Mouse (Mus musculus): ENCODE results near the gene Sf3b1. TPM values are rescaled to one million over a fixed set of nuclear protein-coding genes. Genes with fewer than 3 reads are reported as not detected.
A peak's percentile ranks its signal among the peaks of the same experiment; 100 is the strongest.

Sf3b1 gene
- polyA plus RNA-seq, 1 experiment from 2014 or later: 257 TPM

- Histone ChIP-seq H3K27me3 (replicated peaks; ENCODE audit: control insufficient read depth, insufficient read depth, low read length) (no peaks in the 10 kb centered on the region), H3K4me3 (ENCODE audit: low read length) (peak overlapping the region; percentile 78), H3K4me2 (ENCODE audit: low read depth, low read length) (peak overlapping the region; percentile 60), H3K9me3 (ENCODE audit: control insufficient read depth, low read length) (no peaks in the 10 kb centered on the region), H3K4me1 (ENCODE audit: control insufficient read depth, insufficient read depth, low read length) (peaks cover 10% of the 10 kb centered on the region; the same call in 1 of the 2 replicates), H3K27ac (ENCODE audit: low read length) (no peak overlapping the region), H3K9ac (ENCODE audit: low read depth, low read length) (peak overlapping the region; percentile 74; the same call in 1 of the 2 replicates), H3K36me3 (ENCODE audit: control insufficient read depth, insufficient read depth, low read length) (no peaks in the 10 kb centered on the region)
- 64% methylated on average over 4 of the region's 4 CpGs for WGBS
- no peak for ATAC-seq
These were observed 26.3 kb upstream of the Sf3b1 start for GRCm38 (mm10) chr1:55053596-55053995.

GRCm38 (mm10) chr1:55053005-55053404, 25.7 kb upstream of the Sf3b1 start:
- Histone ChIP-seq H3K9me3 (ENCODE audit: control insufficient read depth, low read length) (no peaks in the 10 kb centered on the region), H3K4me1 (ENCODE audit: control insufficient read depth, insufficient read depth, low read length) (peaks cover 10% of the 10 kb centered on the region; the same call in 1 of the 2 replicates), H3K36me3 (ENCODE audit: control insufficient read depth, insufficient read depth, low read length) (no peaks in the 10 kb centered on the region), H3K4me3 (ENCODE audit: low read length) (peak overlapping the region; percentile 78), H3K27ac (ENCODE audit: low read length) (peak overlapping the region; percentile 84), H3K4me2 (ENCODE audit: low read depth, low read length) (peak overlapping the region; percentile 60), H3K27me3 (replicated peaks; ENCODE audit: control insufficient read depth, insufficient read depth, low read length) (no peaks in the 10 kb centered on the region), H3K9ac (ENCODE audit: low read depth, low read length) (peak overlapping the region; percentile 74)
- peak; percentile 83 for ATAC-seq
- WGBS: under 1% methylated on average over 42 of the region's 42 CpGs

- under 1% methylated on average over 46 of the region's 46 CpGs for WGBS
- ATAC-seq: peak; percentile 100
- Histone ChIP-seq H3K36me3 (ENCODE audit: control insufficient read depth, insufficient read depth, low read length) (no peaks in the 10 kb centered on the region), H3K9ac (ENCODE audit: low read depth, low read length) (peak within 1 kb of the TSS; percentile 74), H3K4me1 (ENCODE audit: control insufficient read depth, insufficient read depth, low read length) (peaks cover 10% of the 10 kb centered on the region; the same call in 1 of the 2 replicates), H3K9me3 (ENCODE audit: control insufficient read depth, low read length) (no peaks in the 10 kb centered on the region), H3K27me3 (replicated peaks; ENCODE audit: control insufficient read depth, insufficient read depth, low read length) (no peaks in the 10 kb centered on the region), H3K4me2 (ENCODE audit: low read depth, low read length) (peak within 1 kb of the TSS; percentile 83), H3K27ac (ENCODE audit: low read length) (peak within 1 kb of the TSS; percentile 84), H3K4me3 (ENCODE audit: low read length) (peak within 1 kb of the TSS; percentile 78)
These were observed 25.2 kb upstream of the Sf3b1 start, which contains the start of gene Coq10b for GRCm38 (mm10) chr1:55052355-55052953. Gene Coq10b (plus strand): TSS chr1:55052770.

GRCm38 (mm10) chr1:55051671-55052070, 24.4 kb upstream of the Sf3b1 start:
- H3K4me2 ChIP-seq (ENCODE audit: low read depth, low read length): peak overlapping the region; percentile 83; the same call in 1 of the 2 replicates
- peaks cover 10% of the 10 kb centered on the region; the same call in 1 of the 2 replicates for H3K4me1 ChIP-seq (ENCODE audit: control insufficient read depth, insufficient read depth, low read length)
- H3K27ac ChIP-seq (ENCODE audit: low read length): no peak overlapping the region
- H3K9me3 ChIP-seq (ENCODE audit: control insufficient read depth, low read length): no peaks in the 10 kb centered on the region
- 65% methylated on average over 3 of the region's 3 CpGs for WGBS
- H3K9ac ChIP-seq (ENCODE audit: low read depth, low read length): no peak overlapping the region
- no peak overlapping the region for H3K4me3 ChIP-seq (ENCODE audit: low read length)
- H3K36me3 ChIP-seq (ENCODE audit: control insufficient read depth, insufficient read depth, low read length): no peaks in the 10 kb centered on the region
- no peaks in the 10 kb centered on the region for H3K27me3 ChIP-seq (replicated peaks; ENCODE audit: control insufficient read depth, insufficient read depth, low read length)
- ATAC-seq: no peak

GRCm38 (mm10) chr1:55048841-55049587, 21.7 kb upstream of the Sf3b1 start:
- WGBS: 68% methylated on average over 4 of the region's 4 CpGs

GRCm38 (mm10) chr1:55043164-55043563, 15.9 kb upstream of the Sf3b1 start:
- WGBS: 76% methylated on average over 3 of the region's 3 CpGs
- H3K27ac ChIP-seq (ENCODE audit: low read length): no peak overlapping the region
- no peak overlapping the region for H3K9ac ChIP-seq (ENCODE audit: low read depth, low read length)
- H3K4me3 ChIP-seq (ENCODE audit: low read length): no peak overlapping the region
- no peak for ATAC-seq
- no peaks in the 10 kb centered on the region for H3K36me3 ChIP-seq (ENCODE audit: control insufficient read depth, insufficient read depth, low read length)
- no peak overlapping the region for H3K4me2 ChIP-seq (ENCODE audit: low read depth, low read length)
- 0 out of 2 replicates have a peak, but pooled peaks cover 2% of the 10 kb centered on the region for H3K9me3 ChIP-seq (ENCODE audit: control insufficient read depth, low read length)
- H3K27me3 ChIP-seq (replicated peaks; ENCODE audit: control insufficient read depth, insufficient read depth, low read length): no peaks in the 10 kb centered on the region
- H3K4me1 ChIP-seq (ENCODE audit: control insufficient read depth, insufficient read depth, low read length): no peaks in the 10 kb centered on the region

More at GRCm38 (mm10) chr1:55048841-55049587, 21.7 kb upstream of the Sf3b1 start:
- no peak for ATAC-seq
- Histone ChIP-seq H3K9ac (ENCODE audit: low read depth, low read length) (no peak overlapping the region), H3K4me3 (ENCODE audit: low read length) (no peak overlapping the region), H3K36me3 (ENCODE audit: control insufficient read depth, insufficient read depth, low read length) (no peaks in the 10 kb centered on the region), H3K27me3 (replicated peaks; ENCODE audit: control insufficient read depth, insufficient read depth, low read length) (no peaks in the 10 kb centered on the region), H3K9me3 (ENCODE audit: control insufficient read depth, low read length) (no peaks in the 10 kb centered on the region), H3K4me1 (ENCODE audit: control insufficient read depth, insufficient read depth, low read length) (peaks cover 10% of the 10 kb centered on the region; the same call in 1 of the 2 replicates), H3K4me2 (ENCODE audit: low read depth, low read length) (no peak overlapping the region), H3K27ac (ENCODE audit: low read length) (no peak overlapping the region)

- no peaks in the 10 kb centered on the region for H3K4me1 ChIP-seq (ENCODE audit: control insufficient read depth, insufficient read depth, low read length)
- no peak for ATAC-seq
- no peak overlapping the region for H3K27ac ChIP-seq (ENCODE audit: low read length)
- H3K36me3 ChIP-seq (ENCODE audit: control insufficient read depth, insufficient read depth, low read length): no peaks in the 10 kb centered on the region
- H3K4me2 ChIP-seq (ENCODE audit: low read depth, low read length): no peak overlapping the region
- no peak overlapping the region for H3K4me3 ChIP-seq (ENCODE audit: low read length)
- H3K9ac ChIP-seq (ENCODE audit: low read depth, low read length): no peak overlapping the region
- H3K27me3 ChIP-seq (replicated peaks; ENCODE audit: control insufficient read depth, insufficient read depth, low read length): no peaks in the 10 kb centered on the region
- H3K9me3 ChIP-seq (ENCODE audit: control insufficient read depth, low read length): 0 out of 2 replicates have a peak, but pooled peaks cover 2% of the 10 kb centered on the region
- 58% methylated on average over 1 of the region's 1 CpGs for WGBS
These were observed 15.0 kb upstream of the Sf3b1 start for GRCm38 (mm10) chr1:55042246-55042645.

GRCm38 (mm10) chr1:55041691-55042090, 14.4 kb upstream of the Sf3b1 start:
- no peak for ATAC-seq
- H3K27me3 ChIP-seq (replicated peaks; ENCODE audit: control insufficient read depth, insufficient read depth, low read length): no peaks in the 10 kb centered on the region
- 0 out of 2 replicates have a peak, but pooled peaks cover 2% of the 10 kb centered on the region for H3K9me3 ChIP-seq (ENCODE audit: control insufficient read depth, low read length)
- H3K36me3 ChIP-seq (ENCODE audit: control insufficient read depth, insufficient read depth, low read length): no peaks in the 10 kb centered on the region
- H3K9ac ChIP-seq (ENCODE audit: low read depth, low read length): no peak overlapping the region
- no peak overlapping the region for H3K4me2 ChIP-seq (ENCODE audit: low read depth, low read length)
- no peak overlapping the region for H3K4me3 ChIP-seq (ENCODE audit: low read length)
- H3K4me1 ChIP-seq (ENCODE audit: control insufficient read depth, insufficient read depth, low read length): no peaks in the 10 kb centered on the region
- no peak overlapping the region for H3K27ac ChIP-seq (ENCODE audit: low read length)
- 88% methylated on average over 4 of the region's 4 CpGs for WGBS

GRCm38 (mm10) chr1:55039944-55040343, 12.7 kb upstream of the Sf3b1 start:
- Histone ChIP-seq H3K9ac (ENCODE audit: low read depth, low read length) (no peak overlapping the region), H3K4me2 (ENCODE audit: low read depth, low read length) (no peak overlapping the region), H3K4me1 (ENCODE audit: control insufficient read depth, insufficient read depth, low read length) (no peaks in the 10 kb centered on the region), H3K36me3 (ENCODE audit: control insufficient read depth, insufficient read depth, low read length) (no peaks in the 10 kb centered on the region), H3K9me3 (ENCODE audit: control insufficient read depth, low read length) (0 out of 2 replicates have a peak, but pooled peaks cover 2% of the 10 kb centered on the region), H3K4me3 (ENCODE audit: low read length) (no peak overlapping the region), H3K27me3 (replicated peaks; ENCODE audit: control insufficient read depth, insufficient read depth, low read length) (no peaks in the 10 kb centered on the region), H3K27ac (ENCODE audit: low read length) (no peak overlapping the region)
- ATAC-seq: no peak
- WGBS: 89% methylated on average over 1 of the region's 1 CpGs
